Mouse (Mus musculus) liver, adult (tissue): Measurements from ENCODE around the gene Ctps.

Source experiments
- GATA4 ChIP-seq: IDR thresholded peaks from 2 replicates; pipeline ENCODE4 v1.6.1; 2014; ENCODE audit warnings: mild to moderate bottlenecking, low read length; ENCODE audit not compliant: insufficient replicate concordance

The Ctps gene

GRCm38 (mm10) chr4:120588445-120588844 lies 18.4 kb upstream of the Ctps start, which contains the start of gene Gm8439:
TSS of gene Gm8439 (plus strand) at chr4:120588745.
- no peak for TF ChIP-seq GATA4

GRCm38 (mm10) chr4:120586986-120587385 lies 16.9 kb upstream of the Ctps start:
- TF ChIP-seq GATA4: no peak

- TF ChIP-seq GATA4: no peak
These were observed 11.6 kb upstream of the Ctps start for GRCm38 (mm10) chr4:120581711-120582110.

- TF ChIP-seq GATA4: no peak
These were observed 10.8 kb upstream of the Ctps start for GRCm38 (mm10) chr4:120580894-120581293.

GRCm38 (mm10) chr4:120571691-120572090 lies 1.6 kb upstream of the Ctps start:
- no peak for TF ChIP-seq GATA4

- TF ChIP-seq GATA4: no peak
These were observed 991 bp upstream of the Ctps start for GRCm38 (mm10) chr4:120571070-120571464.

GRCm38 (mm10) chr4:120570438-120571069 lies 478 bp upstream of the Ctps start:
- no peak for TF ChIP-seq GATA4

GRCm38 (mm10) chr4:120569025-120569424 lies 1.1 kb downstream of the Ctps start:
- TF ChIP-seq GATA4: no peak

- TF ChIP-seq GATA4: no peak
These were observed 2.1 kb downstream of the Ctps start for GRCm38 (mm10) chr4:120568005-120568404.

- no peak for TF ChIP-seq GATA4
These were observed 4.3 kb downstream of the Ctps start for GRCm38 (mm10) chr4:120565726-120566125.

GRCm38 (mm10) chr4:120556592-120556991 lies 13.5 kb downstream of the Ctps start:
- no peak for TF ChIP-seq GATA4

- TF ChIP-seq GATA4: no peak
These were observed 25.2 kb downstream of the Ctps start for GRCm38 (mm10) chr4:120544896-120545295.

- no peak for TF ChIP-seq GATA4
These were observed 31.4 kb downstream of the Ctps start for GRCm38 (mm10) chr4:120538664-120539063.

GRCm38 (mm10) chr4:120531986-120532385 lies 38.1 kb downstream of the Ctps start, which contains the start of gene Slfnl1:
TSS of gene Slfnl1 (plus strand) at chr4:120532231.
- no peak for TF ChIP-seq GATA4

- no peak for TF ChIP-seq GATA4
These were observed 41.9 kb downstream of the Ctps start for GRCm38 (mm10) chr4:120528171-120528570.

- no peak for TF ChIP-seq GATA4
These were observed 47.0 kb downstream of the Ctps start for GRCm38 (mm10) chr4:120523092-120523491.

- TF ChIP-seq GATA4: no peak
These were observed 47.7 kb downstream of the Ctps start for GRCm38 (mm10) chr4:120522351-120522750.
